Comparison of ENCODE assay signal across 8 mouse cellular contexts in genomic region chr7:80628708-80629183, GRCm38 (mm10). TPM values are rescaled to one million over a fixed set of nuclear protein-coding genes. Genes with fewer than 3 reads are reported as not detected.
DNase-seq lines count a peak whose midpoint lies in the region; ATAC-seq and TF ChIP-seq lines count a peak whose summit lies in the region.

No protein-coding gene starts in this region.

- H3K36me3 ChIP-seq in embryonic facial prominence, embryonic 14.5 days (ENCODE audit: control insufficient read depth, insufficient read depth, low read length) = peaks cover 15% of the 10 kb centered on the region; the same call in 1 of the 2 replicates
- H3K36me3 ChIP-seq in stomach, embryonic 14.5 days (ENCODE audit: control insufficient read depth, insufficient read depth, low read length) = no peaks in the 10 kb centered on the region; the same call in 1 of the 2 replicates

- no peak overlapping the region for H3K4me2 ChIP-seq in embryonic facial prominence, embryonic 14.5 days (ENCODE audit: low read depth, low read length)
- 0 out of 2 replicates have a peak overlapping the region, but pooled peaks have one; percentile 8 for H3K4me2 ChIP-seq in stomach, embryonic 14.5 days (replicated peaks; ENCODE audit: low read depth, low read length)

- intact Hi-C loops in heart, postnatal 14 days (cut with DNase I) = no loop called here

- CTCF ChIA-PET in Patski (lab: Charles Lee) = interaction anchor here (1.0 to 2.0 kb wide), 5 partner anchors 8 to 26 kb away, joined by 3 to 8 read pairs (median 4); no protein-coding TSS in a partner anchor

- no peak overlapping the region for H3K4me3 ChIP-seq in embryonic facial prominence, embryonic 14.5 days (ENCODE audit: low read depth, low read length)
- H3K4me3 ChIP-seq in stomach, embryonic 14.5 days (ENCODE audit: low read depth, low read length) = no peak overlapping the region

- no peak for TF ChIP-seq CTCF in Patski (IDR thresholded peaks at IDR 0.05)

- POLR2A ChIA-PET in Patski (lab: Charles Lee) = interaction anchor here (1.1 to 1.6 kb wide), 6 partner anchors 12 to 60 kb away, joined by 3 to 6 read pairs (median 4); partner anchors contain the start of gene Crtc3

- no peaks in the 10 kb centered on the region for H3K27me3 ChIP-seq in Patski
- H3K27me3 ChIP-seq in embryonic facial prominence, embryonic 14.5 days (replicated peaks; ENCODE audit: control insufficient read depth, insufficient read depth, low read length) = no peaks in the 10 kb centered on the region
- H3K27me3 ChIP-seq in stomach, embryonic 14.5 days (ENCODE audit: control insufficient read depth, insufficient read depth, low read length) = no peaks in the 10 kb centered on the region

- H3K9me3 ChIP-seq in embryonic facial prominence, embryonic 14.5 days (ENCODE audit: control insufficient read depth, low read length) = no peaks in the 10 kb centered on the region
- no peaks in the 10 kb centered on the region for H3K9me3 ChIP-seq in stomach, embryonic 14.5 days (ENCODE audit: control insufficient read depth, low read depth, low read length)

- in situ Hi-C loops in Patski (cut with MboI; ENCODE audit: low pct_unique_long_range_greater_than_20kb) = no loop called here

- H3K9ac ChIP-seq in embryonic facial prominence, embryonic 14.5 days (ENCODE audit: low read depth, low read length) = no peak overlapping the region
- H3K9ac ChIP-seq in stomach, embryonic 14.5 days (replicated peaks; ENCODE audit: low read depth, low read length) = no peak overlapping the region

- H3K4me1 ChIP-seq in embryonic facial prominence, embryonic 14.5 days (ENCODE audit: control insufficient read depth, insufficient read depth, low read length) = peaks cover 17% of the 10 kb centered on the region
- H3K4me1 ChIP-seq in stomach, embryonic 14.5 days (ENCODE audit: control insufficient read depth, insufficient read depth, low read length) = peaks cover 19% of the 10 kb centered on the region

- peak; percentile 97 for DNase-seq in heart, adult 11 months
- DNase-seq in heart, adult 8-10 months (ENCODE audit: low spot score) = no peak
- peak; percentile 56 for DNase-seq in Patski (ENCODE audit: low read depth, low spot score)
- peak; percentile 85 for DNase-seq in embryonic facial prominence, embryonic 14.5 days (ENCODE audit: low spot score)
- DNase-seq in heart, postnatal 14 days = peak; percentile 51 to 62
- peak; percentile 39 for DNase-seq in layer of hippocampus, adult 9-10 months (ENCODE audit: low spot score)
- DNase-seq in lung, postnatal 10 days = peak; percentile 91

- peak overlapping the region; percentile 50 for H3K27ac ChIP-seq in embryonic facial prominence, embryonic 14.5 days (replicated peaks; ENCODE audit: low read depth, low read length)
- H3K27ac ChIP-seq in stomach, embryonic 14.5 days (ENCODE audit: low read length) = peak overlapping the region; percentile 35; the same call in 1 of the 2 replicates

- ATAC-seq in Patski = peak; percentile 56
- ATAC-seq in embryonic facial prominence, embryonic 14.5 days (ENCODE audit: low read depth) = peak; percentile 67; the same call in 1 of the 2 replicates
- ATAC-seq in stomach, embryonic 14.5 days (ENCODE audit: insufficient number of reproducible peaks, insufficient read depth, low FRiP score, low read depth) = peak; percentile 62; the same call in 1 of the 2 replicates

- 47% methylated on average over 8 of the region's 8 CpGs for WGBS in embryonic facial prominence, embryonic 14.5 days
- WGBS in stomach, embryonic 14.5 days = 29% methylated on average over 8 of the region's 8 CpGs

RNA-seq across cellular contexts. Expression of gene Crtc3, which starts 59.9 kb away (rescaled TPM):
- total RNA-seq in heart, adult 8-10 months (2022) = 10 to 100 TPM; 10.7 to 12.1 (median 11.7) TPM
- 25.6 TPM for polyA plus RNA-seq in Patski (2021)
- polyA plus RNA-seq in embryonic facial prominence, embryonic 14.5 days (2014; fragmentation: Nextera tagmentation; extraction: Ambion mirVana) = 21.6 and 22.9 TPM in 2 replicates
- 10 to 100 TPM; 16.2 to 20.1 TPM for total RNA-seq in heart, postnatal 14 days (2021)
- 27.6 and 29.3 TPM in 2 replicates for polyA plus RNA-seq in stomach, embryonic 14.5 days (2014; fragmentation: Nextera tagmentation; extraction: Ambion mirVana)
